Mouse (Mus musculus) liver, postnatal 0 days (tissue): ENCODE results near the gene Galnt18. TPM values are rescaled to one million over a fixed set of nuclear protein-coding genes. Genes with fewer than 3 reads are reported as not detected.
A peak's percentile ranks its signal among the peaks of the same experiment; 100 is the strongest.

Source experiments
- ATAC-seq: fragments of 200-750 bp; cut with Nextera tagmentation; 2 replicates; pipeline ENCODE4 v1.8.0; 2017; ENCODE audit warnings: mild to moderate bottlenecking, moderate library complexity
- DNase-seq: peaks from one replicate; pipeline ENCODE4 v3.0.0-alpha.2; 2016
- H3K27ac ChIP-seq: fragments of 300-500 bp; sonication (generic); 2 replicates; pipeline ENCODE4 v1.5.1; 2014; ENCODE audit warnings: antibody characterized with exemption, moderate library complexity, mild to moderate bottlenecking, low read depth
- H3K27me3 ChIP-seq: fragments of 300-500 bp; sonication (generic); 2 replicates; pipeline ENCODE4 v1.6.1; 2014; ENCODE audit warnings: low read length, control low read depth, mixed read lengths; ENCODE audit not compliant: insufficient read depth
- H3K36me3 ChIP-seq: fragments of 300-500 bp; sonication (generic); replicated peaks from 2 replicates; pipeline ENCODE4 v1.6.1; 2014; ENCODE audit warnings: mild to moderate bottlenecking, control low read depth, low read length, moderate library complexity, mixed read lengths; ENCODE audit not compliant: insufficient read depth
- H3K4me1 ChIP-seq: fragments of 300-500 bp; sonication (generic); 2 replicates; pipeline ENCODE4 v1.6.1; 2014; ENCODE audit warnings: antibody characterized with exemption, mild to moderate bottlenecking, control low read depth; ENCODE audit not compliant: insufficient read depth
- H3K4me2 ChIP-seq: fragments of 300-500 bp; sonication (generic); 2 replicates; pipeline ENCODE4 v1.6.1; 2014; ENCODE audit warnings: low read depth, mild to moderate bottlenecking, low read length, moderate library complexity, mixed read lengths
- H3K4me3 ChIP-seq: fragments of 300-500 bp; sonication (generic); 2 replicates; pipeline ENCODE4 v1.5.1; 2014; ENCODE audit warnings: low read depth, low read length
- H3K9ac ChIP-seq: fragments of 300-500 bp; sonication (generic); replicated peaks from 2 replicates; pipeline ENCODE4 v1.6.1; 2014; ENCODE audit warnings: mild to moderate bottlenecking, moderate library complexity
- H3K9me3 ChIP-seq: fragments of 300-500 bp; sonication (generic); 2 replicates; pipeline ENCODE4 v1.6.1; 2016; ENCODE audit warnings: mild to moderate bottlenecking, control low read depth, low read length, mixed read lengths
- CTCF ChIP-seq: sonication (generic); IDR thresholded peaks from 2 replicates; pipeline ENCODE4 v1.5.1; 2016; ENCODE audit warnings: antibody characterized with exemption, low read depth
- EP300 ChIP-seq: IDR thresholded peaks from 2 replicates; pipeline ENCODE4 v1.6.1; 2016; ENCODE audit warnings: antibody characterized with exemption, low read depth, mild to moderate bottlenecking
- WGBS: fragments of 180-500 bp; shearing (Covaris S2); extraction: QIAGEN DNeasy Blood & Tissue Kit; methylation state at CpG from one replicate; pipeline ENCODE4 v1.1.7; 2014; ENCODE audit not compliant: insufficient replicate concordance; 5-methylcytosine and 5-hydroxymethylcytosine counted together
- polyA plus RNA-seq: library from polyadenylated mRNA; unstranded; fragments of >200 nt; fragmentation: Nextera tagmentation; extraction: Ambion mirVana; gene quantifications from 2 replicates; pipeline ENCODE4 v1.2.1, GENCODE M21; 2015

The Galnt18 gene
- polyA plus RNA-seq, 1 experiment from 2014 or later = 1.9 TPM

- DNase-seq = no peak
- H3K9me3 ChIP-seq = no peaks in the 10 kb centered on the region
- no peak overlapping the region for H3K9ac ChIP-seq
- no peak overlapping the region for H3K27ac ChIP-seq
- H3K27me3 ChIP-seq = no peaks in the 10 kb centered on the region
- H3K4me3 ChIP-seq = no peak overlapping the region
- H3K4me1 ChIP-seq = no peaks in the 10 kb centered on the region
- H3K4me2 ChIP-seq = no peak overlapping the region
- TF ChIP-seq CTCF = no peak
- TF ChIP-seq EP300 = no peak
- no peak for ATAC-seq
- no peaks in the 10 kb centered on the region for H3K36me3 ChIP-seq
- 58% methylated on average over 7 of the region's 7 CpGs for WGBS
These were observed 55.0 kb downstream of the Galnt18 start for GRCm38 (mm10) chr7:111724730-111725129.

GRCm38 (mm10) chr7:111724004-111724403, 55.8 kb downstream of the Galnt18 start:
- no peaks in the 10 kb centered on the region for H3K27me3 ChIP-seq
- 67% methylated on average over 4 of the region's 4 CpGs for WGBS
- H3K27ac ChIP-seq = no peak overlapping the region
- no peaks in the 10 kb centered on the region for H3K4me1 ChIP-seq
- TF ChIP-seq EP300 (no peak), CTCF (no peak)
- H3K36me3 ChIP-seq = no peaks in the 10 kb centered on the region
- no peak overlapping the region for H3K9ac ChIP-seq
- H3K4me3 ChIP-seq = no peak overlapping the region
- ATAC-seq (no peak), DNase-seq (no peak)
- H3K9me3 ChIP-seq = no peaks in the 10 kb centered on the region
- no peak overlapping the region for H3K4me2 ChIP-seq

- TF ChIP-seq EP300 (no peak), CTCF (no peak)
- Histone ChIP-seq H3K4me3 (no peak overlapping the region), H3K4me2 (no peak overlapping the region), H3K36me3 (no peaks in the 10 kb centered on the region), H3K9ac (no peak overlapping the region), H3K27ac (no peak overlapping the region), H3K9me3 (no peaks in the 10 kb centered on the region), H3K27me3 (no peaks in the 10 kb centered on the region), H3K4me1 (no peaks in the 10 kb centered on the region)
- DNase-seq = no peak
- 76% methylated on average over 5 of the region's 5 CpGs for WGBS
- no peak for ATAC-seq
These were observed 58.5 kb downstream of the Galnt18 start for GRCm38 (mm10) chr7:111721308-111721698.

- Histone ChIP-seq H3K36me3 (no peaks in the 10 kb centered on the region), H3K9me3 (no peaks in the 10 kb centered on the region), H3K4me2 (no peak overlapping the region), H3K9ac (no peak overlapping the region), H3K4me1 (no peaks in the 10 kb centered on the region), H3K4me3 (no peak overlapping the region), H3K27ac (no peak overlapping the region), H3K27me3 (no peaks in the 10 kb centered on the region)
- no peak for ATAC-seq
- TF ChIP-seq EP300 = no peak
- DNase-seq = no peak
- 75% methylated on average over 8 of the region's 8 CpGs for WGBS
These were observed 59.1 kb downstream of the Galnt18 start for GRCm38 (mm10) chr7:111720511-111721307.

- no peaks in the 10 kb centered on the region for H3K36me3 ChIP-seq
- no peak overlapping the region for H3K9ac ChIP-seq
- H3K4me3 ChIP-seq = no peak overlapping the region
- ATAC-seq = no peak
- no peak for DNase-seq
- H3K9me3 ChIP-seq = no peaks in the 10 kb centered on the region
- no peak overlapping the region for H3K27ac ChIP-seq
- no peak for TF ChIP-seq CTCF
- no peak for TF ChIP-seq EP300
- no peak overlapping the region for H3K4me2 ChIP-seq
- no peaks in the 10 kb centered on the region; the same call in 1 of the 2 replicates for H3K4me1 ChIP-seq
- WGBS = 64% methylated on average over 4 of the region's 4 CpGs
- H3K27me3 ChIP-seq = no peaks in the 10 kb centered on the region
These were observed 60.9 kb downstream of the Galnt18 start for GRCm38 (mm10) chr7:111718900-111719299.

- DNase-seq = no peak
- Histone ChIP-seq H3K27ac (0 out of 2 replicates have a peak overlapping the region, but pooled peaks have one; percentile 16), H3K9ac (no peak overlapping the region), H3K36me3 (no peaks in the 10 kb centered on the region), H3K4me1 (no peaks in the 10 kb centered on the region; the same call in 1 of the 2 replicates), H3K9me3 (no peaks in the 10 kb centered on the region), H3K4me2 (no peak overlapping the region), H3K27me3 (no peaks in the 10 kb centered on the region), H3K4me3 (no peak overlapping the region)
- WGBS = 46% methylated on average over 5 of the region's 5 CpGs
- TF ChIP-seq CTCF = no peak
- peak; percentile 81 for TF ChIP-seq EP300
- ATAC-seq = peak; percentile 83
These were observed 65.0 kb downstream of the Galnt18 start for GRCm38 (mm10) chr7:111714639-111715360.
